Mouse (Mus musculus) midbrain, embryonic 16.5 days (tissue): ENCODE measurements around the gene Runx2. TPM values are rescaled to one million over a fixed set of nuclear protein-coding genes. Genes with fewer than 3 reads are reported as not detected.

ENCODE experiments used
- ATAC-seq: fragments of 200-750 bp; cut with Nextera tagmentation; 2 replicates; pipeline ENCODE4 v1.8.0; 2017; ENCODE audit warnings: moderate TSS enrichment
- H3K27ac ChIP-seq: fragments of 300-500 bp; sonication (generic); 2 replicates; pipeline ENCODE4 v1.5.1; 2014; ENCODE audit warnings: mild to moderate bottlenecking, low read length, mixed read lengths
- H3K27me3 ChIP-seq: fragments of 300-500 bp; sonication (generic); 2 replicates; pipeline ENCODE4 v1.6.1; 2014; ENCODE audit warnings: low read depth, low read length, mixed read lengths; ENCODE audit not compliant: control insufficient read depth, insufficient read depth
- H3K36me3 ChIP-seq: fragments of 300-500 bp; sonication (generic); 2 replicates; pipeline ENCODE4 v1.6.1; 2014; ENCODE audit warnings: mild to moderate bottlenecking, low read length, moderate library complexity, mixed read lengths; ENCODE audit not compliant: control insufficient read depth, insufficient read depth
- H3K4me1 ChIP-seq: fragments of 300-500 bp; sonication (generic); 2 replicates; pipeline ENCODE4 v1.6.1; 2014; ENCODE audit warnings: mild to moderate bottlenecking, low read length, mixed read lengths; ENCODE audit not compliant: control insufficient read depth, insufficient read depth
- H3K4me2 ChIP-seq: fragments of 300-500 bp; sonication (generic); 2 replicates; pipeline ENCODE4 v1.6.1; 2014; ENCODE audit warnings: mild to moderate bottlenecking, low read length, mixed read lengths
- H3K4me3 ChIP-seq: fragments of 300-500 bp; sonication (generic); 2 replicates; pipeline ENCODE4 v1.5.1; 2014; ENCODE audit warnings: low read depth, mild to moderate bottlenecking, low read length, moderate library complexity, mixed read lengths
- H3K9ac ChIP-seq: fragments of 300-500 bp; sonication (generic); 2 replicates; pipeline ENCODE4 v1.6.1; 2014; ENCODE audit warnings: low read depth, low read length, mixed read lengths
- H3K9me3 ChIP-seq: fragments of 300-500 bp; sonication (generic); replicated peaks from 2 replicates; pipeline ENCODE4 v1.6.1; 2014; ENCODE audit warnings: mild to moderate bottlenecking, low read length, mixed read lengths; ENCODE audit not compliant: control insufficient read depth, poor library complexity, severe bottlenecking
- WGBS: fragments of 180-500 bp; shearing (Covaris S2); extraction: QIAGEN DNeasy Blood & Tissue Kit; methylation state at CpG from one replicate; pipeline ENCODE4 v1.1.7; 2014; 5-methylcytosine and 5-hydroxymethylcytosine counted together
- polyA plus RNA-seq: library from polyadenylated mRNA; unstranded; fragments of >200 nt; fragmentation: Nextera tagmentation; extraction: Ambion mirVana; gene quantifications from 2 replicates; pipeline ENCODE4 v1.2.1, GENCODE M21; 2015

Runx2 gene
- polyA plus RNA-seq, 1 experiment from 2014 or later, result 0.53 TPM

- H3K4me2 ChIP-seq, result no peak overlapping the region
- no peaks in the 10 kb centered on the region for H3K27me3 ChIP-seq
- no peak overlapping the region for H3K27ac ChIP-seq
- no peaks in the 10 kb centered on the region for H3K9me3 ChIP-seq
- no peak overlapping the region for H3K9ac ChIP-seq
- no peak for ATAC-seq
- peaks cover under 1% of the 10 kb centered on the region; the same call in 1 of the 2 replicates for H3K4me1 ChIP-seq
- no peak overlapping the region for H3K4me3 ChIP-seq
- H3K36me3 ChIP-seq, result no peaks in the 10 kb centered on the region
- WGBS, result 91% methylated on average over 5 of the region's 5 CpGs
Measured at GRCm38 (mm10) chr17:44690410-44691035, 124.1 kb downstream of the Runx2 start.

- ATAC-seq, result no peak
- no peak overlapping the region for H3K9ac ChIP-seq
- no peak overlapping the region for H3K27ac ChIP-seq
- H3K9me3 ChIP-seq, result no peaks in the 10 kb centered on the region
- H3K4me3 ChIP-seq, result no peak overlapping the region
- no peaks in the 10 kb centered on the region for H3K36me3 ChIP-seq
- H3K4me1 ChIP-seq, result peaks cover 3% of the 10 kb centered on the region; the same call in 1 of the 2 replicates
- H3K27me3 ChIP-seq, result no peaks in the 10 kb centered on the region
- no peak overlapping the region for H3K4me2 ChIP-seq
- WGBS, result 81% methylated on average over 2 of the region's 2 CpGs
Measured at GRCm38 (mm10) chr17:44688306-44688705, 126.3 kb downstream of the Runx2 start.

DNA sequence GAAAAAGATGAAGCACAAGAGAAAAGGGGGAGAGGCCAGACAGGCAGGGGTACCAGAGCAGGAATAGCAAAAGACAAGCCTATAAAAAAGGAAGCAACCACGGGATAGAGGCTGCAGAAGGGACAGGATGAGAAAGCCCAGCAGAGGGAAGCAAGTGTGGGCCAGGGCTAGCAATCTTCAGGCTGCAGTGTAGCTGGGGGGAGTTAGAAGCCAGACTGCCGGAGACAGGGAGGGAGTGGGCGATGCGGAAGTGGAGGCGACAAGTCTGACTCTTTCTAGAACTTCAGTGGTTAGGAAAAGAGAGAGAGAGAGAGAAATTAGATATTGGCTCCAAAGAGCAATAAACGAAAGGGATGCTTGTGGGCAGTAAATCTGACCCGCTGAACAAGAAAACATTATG, 129.1 kb downstream of the Runx2 start:
- Histone ChIP-seq H3K9ac (no peak overlapping the region), H3K4me1 (peaks cover 3% of the 10 kb centered on the region; the same call in 1 of the 2 replicates), H3K36me3 (no peaks in the 10 kb centered on the region), H3K27me3 (no peaks in the 10 kb centered on the region), H3K4me2 (no peak overlapping the region), H3K9me3 (no peaks in the 10 kb centered on the region), H3K27ac (no peak overlapping the region), H3K4me3 (no peak overlapping the region)
- ATAC-seq, result no peak
- 44% methylated on average over 7 of the region's 7 CpGs for WGBS

DNA sequence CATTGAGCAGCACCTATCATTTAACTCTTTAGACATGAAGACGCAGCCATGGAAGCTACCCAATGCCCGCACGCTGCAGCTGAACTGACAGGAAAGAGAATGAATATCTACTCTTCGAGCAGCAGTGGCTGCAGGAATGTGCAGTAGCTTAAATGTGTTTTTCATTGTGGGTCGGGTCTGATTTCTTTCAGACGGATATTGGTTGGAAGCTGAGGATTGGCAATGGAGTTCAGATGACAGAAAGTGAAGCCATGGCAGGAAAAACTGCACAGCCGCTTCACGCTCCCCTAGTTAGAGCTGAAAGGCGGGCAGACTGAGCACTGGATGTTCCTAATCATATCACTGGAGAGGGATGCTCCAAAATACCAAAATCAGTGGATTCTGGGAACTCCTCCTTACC, 131.6 kb downstream of the Runx2 start:
- Histone ChIP-seq H3K27ac (no peak overlapping the region), H3K4me3 (no peak overlapping the region), H3K9ac (no peak overlapping the region), H3K4me1 (peaks cover 3% of the 10 kb centered on the region; the same call in 1 of the 2 replicates), H3K4me2 (no peak overlapping the region), H3K36me3 (no peaks in the 10 kb centered on the region), H3K9me3 (peaks cover 4% of the 10 kb centered on the region; the same call in 1 of the 2 replicates), H3K27me3 (no peaks in the 10 kb centered on the region)
- no peak for ATAC-seq
- WGBS, result 91% methylated on average over 9 of the region's 9 CpGs

DNA sequence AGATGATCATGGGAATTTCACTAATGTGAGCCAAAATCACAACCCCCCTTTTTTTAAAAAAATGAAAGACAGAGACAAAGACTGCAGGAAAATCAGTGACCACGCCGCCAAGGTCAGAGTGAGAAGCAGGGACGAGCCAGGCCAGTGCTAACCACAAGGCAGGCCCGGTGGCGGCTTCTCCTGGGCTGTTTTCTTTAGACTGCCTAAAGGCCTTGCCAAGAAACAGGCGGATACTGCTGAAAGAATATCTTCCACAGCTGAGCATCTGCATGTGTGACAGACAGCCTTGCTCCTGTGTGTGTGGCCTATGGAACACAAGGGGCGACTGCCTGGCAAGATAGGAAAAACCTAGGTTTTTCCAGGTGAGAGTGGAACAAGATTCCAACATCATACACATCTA, 136.8 kb downstream of the Runx2 start:
- WGBS, result 65% methylated on average over 7 of the region's 7 CpGs
- ATAC-seq, result no peak
- H3K9me3 ChIP-seq, result peaks cover 4% of the 10 kb centered on the region; the same call in 1 of the 2 replicates

DNA sequence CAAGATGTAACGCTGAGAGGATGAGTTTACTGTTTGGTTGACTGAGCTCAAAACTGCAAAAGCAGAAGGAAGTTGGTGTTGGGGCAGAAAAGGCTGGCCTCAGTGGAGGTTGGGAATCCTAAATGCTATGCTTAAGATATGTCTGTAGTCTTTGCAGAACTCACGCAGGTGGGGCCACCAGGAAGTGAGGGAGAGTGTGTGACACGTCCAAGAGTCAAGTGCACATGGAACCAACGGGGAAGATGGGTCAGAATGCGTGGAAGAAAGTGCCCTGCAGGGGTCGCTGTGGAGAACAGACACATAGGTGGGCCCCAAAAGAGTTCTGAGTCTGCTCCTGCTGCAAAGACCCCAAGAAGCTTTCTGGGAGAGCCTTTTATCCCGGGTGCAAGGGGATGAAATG, 141.8 kb downstream of the Runx2 start:
- Histone ChIP-seq H3K9ac (no peak overlapping the region), H3K27ac (no peak overlapping the region), H3K36me3 (no peaks in the 10 kb centered on the region), H3K4me3 (no peak overlapping the region), H3K4me2 (no peak overlapping the region), H3K4me1 (peaks cover 6% of the 10 kb centered on the region), H3K27me3 (peaks cover 3% of the 10 kb centered on the region; the same call in 1 of the 2 replicates), H3K9me3 (no peaks in the 10 kb centered on the region)
- ATAC-seq, result no peak
- WGBS, result 70% methylated on average over 7 of the region's 7 CpGs

More for the DNA sequence above, 136.8 kb downstream of the Runx2 start:
- Histone ChIP-seq H3K4me1 (no peaks in the 10 kb centered on the region), H3K27me3 (no peaks in the 10 kb centered on the region), H3K4me2 (no peak overlapping the region), H3K9ac (no peak overlapping the region), H3K4me3 (no peak overlapping the region), H3K27ac (no peak overlapping the region), H3K36me3 (no peaks in the 10 kb centered on the region)

DNA sequence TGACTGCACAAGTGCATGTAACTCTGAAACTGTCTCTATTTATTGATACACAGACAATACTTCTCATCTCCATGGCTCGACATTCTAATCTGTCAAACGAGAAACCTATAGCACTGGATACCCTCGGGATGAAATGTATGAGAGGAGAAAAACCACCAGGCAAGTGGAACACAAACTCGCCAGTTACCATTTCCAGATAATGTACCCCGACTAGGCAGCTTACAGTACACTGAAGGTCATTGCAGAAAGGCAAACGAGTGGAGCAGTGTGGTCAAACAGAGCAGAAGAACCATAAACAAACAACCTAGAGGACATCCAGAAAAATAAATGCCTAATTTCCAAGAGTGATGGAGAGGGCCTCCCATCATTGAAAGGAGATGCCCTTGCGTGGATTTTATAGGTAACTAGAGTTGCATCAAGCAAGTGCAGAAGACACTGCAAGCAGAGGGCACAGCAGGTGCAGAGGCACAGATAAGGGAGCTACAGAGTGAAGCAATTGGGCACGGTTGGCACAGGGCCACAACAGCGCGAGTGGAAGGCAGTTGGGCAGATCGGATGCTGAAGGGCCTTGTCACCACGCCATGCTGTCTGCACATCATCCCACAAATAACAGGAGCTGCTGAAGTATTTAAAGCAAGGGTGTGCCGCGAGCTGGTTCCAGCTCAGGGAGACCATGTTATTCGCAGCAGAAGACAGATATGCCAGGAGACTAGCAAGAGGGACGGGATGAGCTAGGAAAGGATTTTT, 142.5 kb downstream of the Runx2 start:
- no peak overlapping the region for H3K4me3 ChIP-seq
- peaks cover 3% of the 10 kb centered on the region; the same call in 1 of the 2 replicates for H3K27me3 ChIP-seq
- no peak overlapping the region for H3K27ac ChIP-seq
- peaks cover 6% of the 10 kb centered on the region for H3K4me1 ChIP-seq
- ATAC-seq, result no peak
- no peak overlapping the region for H3K9ac ChIP-seq
- H3K4me2 ChIP-seq, result no peak overlapping the region
- no peaks in the 10 kb centered on the region for H3K9me3 ChIP-seq
- 80% methylated on average over 16 of the region's 16 CpGs for WGBS
- no peaks in the 10 kb centered on the region for H3K36me3 ChIP-seq

GRCm38 (mm10) chr17:44669985-44670384, 144.6 kb downstream of the Runx2 start:
- H3K9me3 ChIP-seq, result no peaks in the 10 kb centered on the region
- H3K9ac ChIP-seq, result no peak overlapping the region
- peaks cover 3% of the 10 kb centered on the region; the same call in 1 of the 2 replicates for H3K27me3 ChIP-seq
- peak overlapping the region; percentile 47 for H3K4me2 ChIP-seq
- H3K27ac ChIP-seq, result no peak overlapping the region
- no peaks in the 10 kb centered on the region for H3K36me3 ChIP-seq
- H3K4me1 ChIP-seq, result peaks cover 6% of the 10 kb centered on the region
- no peak for ATAC-seq
- H3K4me3 ChIP-seq, result no peak overlapping the region; the same call in 1 of the 2 replicates
- 5% methylated on average over 11 of the region's 11 CpGs for WGBS

- ATAC-seq, result no peak
- 82% methylated on average over 5 of the region's 5 CpGs for WGBS
Measured at GRCm38 (mm10) chr17:44667346-44667745, 147.3 kb downstream of the Runx2 start.

More at GRCm38 (mm10) chr17:44667346-44667745, 147.3 kb downstream of the Runx2 start:
- Histone ChIP-seq H3K36me3 (no peaks in the 10 kb centered on the region), H3K4me3 (no peak overlapping the region), H3K9ac (no peak overlapping the region), H3K27ac (no peak overlapping the region), H3K4me1 (peaks cover 6% of the 10 kb centered on the region), H3K4me2 (no peak overlapping the region), H3K9me3 (no peaks in the 10 kb centered on the region), H3K27me3 (peaks cover 3% of the 10 kb centered on the region; the same call in 1 of the 2 replicates)
